Mouse (Mus musculus) liver, adult 2 months (tissue): ENCODE measurements around the gene Tmem119. TPM values are rescaled to one million over a fixed set of nuclear protein-coding genes. Genes with fewer than 3 reads are reported as not detected.

Source experiments
- DNase-seq: peaks from one replicate; pipeline ENCODE4 v3.0.0-alpha.2; 2011; ENCODE audit warnings: low read depth, low spot score; ENCODE audit errors: extremely low read depth
- H3K27ac ChIP-seq: fragments of 200-500 bp; replicated peaks from 2 replicates; pipeline ENCODE4 v1.5.1; 2012; ENCODE audit warnings: low read depth, mild to moderate bottlenecking, control low read depth, inconsistent platforms, low read length; ENCODE audit not compliant: insufficient read depth
- H3K27me3 ChIP-seq: fragments of 200-500 bp; 2 replicates; pipeline ENCODE4 v1.6.1; 2012; ENCODE audit warnings: mild to moderate bottlenecking, moderate library complexity, low read length, inconsistent platforms; ENCODE audit not compliant: control insufficient read depth, insufficient read depth
- H3K36me3 ChIP-seq: fragments of 200-500 bp; 2 replicates; pipeline ENCODE4 v1.6.1; 2012; ENCODE audit warnings: low read length, inconsistent platforms; ENCODE audit not compliant: control insufficient read depth, insufficient read depth
- H3K4me1 ChIP-seq: fragments of 200-500 bp; 2 replicates; pipeline ENCODE4 v1.6.1; 2011; ENCODE audit warnings: low read length; ENCODE audit not compliant: control insufficient read depth, insufficient read depth
- H3K4me3 ChIP-seq: fragments of 200-500 bp; 2 replicates; pipeline ENCODE4 v1.5.1; 2011; ENCODE audit warnings: low read depth, mild to moderate bottlenecking, control low read depth, low read length, moderate library complexity; ENCODE audit not compliant: insufficient read depth
- H3K79me2 ChIP-seq: fragments of 200-500 bp; 2 replicates; pipeline ENCODE4 v1.6.1; 2012; ENCODE audit warnings: inconsistent platforms, mild to moderate bottlenecking, low read length, moderate library complexity; ENCODE audit not compliant: control insufficient read depth, insufficient read depth
- H3K9ac ChIP-seq: fragments of 200-500 bp; 2 replicates; pipeline ENCODE4 v1.6.1; 2012; ENCODE audit warnings: low read depth, mild to moderate bottlenecking, control low read depth, inconsistent platforms, low read length
- CTCF ChIP-seq: fragments of 200-500 bp; IDR thresholded peaks from 2 replicates; pipeline ENCODE4 v1.5.1; 2011; ENCODE audit warnings: low read depth, low read length, control low read depth
- POLR2A ChIP-seq: fragments of 200-500 bp; IDR thresholded peaks from 2 replicates; pipeline ENCODE4 v1.6.1; 2011; ENCODE audit warnings: low read length, control low read depth; ENCODE audit not compliant: insufficient read depth; ENCODE audit errors: extremely low read depth
- WGBS: fragments of 180-500 bp; shearing (Covaris S2); methylation state at CpG from one replicate; pipeline ENCODE4 v1.1.7; 2018; 5-methylcytosine and 5-hydroxymethylcytosine counted together
- polyA plus RNA-seq: library from polyadenylated mRNA; depleted of rRNA; stranded (reverse); fragments of >200 nt; gene quantifications from 2 replicates; pipeline ENCODE4 v1.2.3, GENCODE M21; 2012
- total RNA-seq: library from RNA; depleted of rRNA; stranded (reverse); fragments of >200 nt; gene quantifications from 2 replicates; pipeline ENCODE4 v1.2.3, GENCODE M21; 2014

The Tmem119 gene
- total and polyA plus RNA-seq, 2 experiments, result 0.46 to 0.83 TPM

GRCm38 (mm10) chr5:113828481-113828880, 28.2 kb upstream of the Tmem119 start:
- no peak for DNase-seq
- Histone ChIP-seq H3K4me3 (no peak overlapping the region), H3K9ac (no peak overlapping the region), H3K27ac (no peak overlapping the region), H3K36me3 (no peaks in the 10 kb centered on the region), H3K79me2 (no peaks in the 10 kb centered on the region), H3K4me1 (no peaks in the 10 kb centered on the region), H3K27me3 (no peaks in the 10 kb centered on the region)
- TF ChIP-seq CTCF, result no peak
- TF ChIP-seq POLR2A, result no peak
- 54% methylated on average over 7 of the region's 7 CpGs for WGBS

GRCm38 (mm10) chr5:113827991-113828411, 27.7 kb upstream of the Tmem119 start:
- H3K4me1 ChIP-seq, result no peaks in the 10 kb centered on the region
- H3K27me3 ChIP-seq, result no peaks in the 10 kb centered on the region
- DNase-seq, result no peak
- TF ChIP-seq CTCF, result no peak
- TF ChIP-seq POLR2A, result no peak
- H3K9ac ChIP-seq, result no peak overlapping the region
- WGBS, result 39% methylated on average over 4 of the region's 4 CpGs
- H3K79me2 ChIP-seq, result no peaks in the 10 kb centered on the region
- H3K4me3 ChIP-seq, result no peak overlapping the region
- H3K36me3 ChIP-seq, result no peaks in the 10 kb centered on the region
- no peak overlapping the region for H3K27ac ChIP-seq

- H3K27ac ChIP-seq, result no peak overlapping the region
- H3K79me2 ChIP-seq, result no peaks in the 10 kb centered on the region
- no peaks in the 10 kb centered on the region for H3K4me1 ChIP-seq
- no peak overlapping the region for H3K9ac ChIP-seq
- H3K4me3 ChIP-seq, result no peak overlapping the region
- DNase-seq, result no peak
- H3K36me3 ChIP-seq, result no peaks in the 10 kb centered on the region
- TF ChIP-seq CTCF (no peak), POLR2A (no peak)
- WGBS, result 82% methylated on average over 4 of the region's 4 CpGs
- H3K27me3 ChIP-seq, result no peaks in the 10 kb centered on the region
Observed at GRCm38 (mm10) chr5:113826619-113827018, 26.3 kb upstream of the Tmem119 start.

- no peaks in the 10 kb centered on the region for H3K27me3 ChIP-seq
- no peaks in the 10 kb centered on the region for H3K4me1 ChIP-seq
- H3K79me2 ChIP-seq, result no peaks in the 10 kb centered on the region
- no peak overlapping the region for H3K9ac ChIP-seq
- 68% methylated on average over 7 of the region's 7 CpGs for WGBS
- no peak overlapping the region for H3K27ac ChIP-seq
- no peak for TF ChIP-seq CTCF
- no peak for TF ChIP-seq POLR2A
- no peaks in the 10 kb centered on the region for H3K36me3 ChIP-seq
- H3K4me3 ChIP-seq, result no peak overlapping the region
- DNase-seq, result no peak
Observed at GRCm38 (mm10) chr5:113825558-113825957, 25.2 kb upstream of the Tmem119 start.

GRCm38 (mm10) chr5:113824228-113824627, 23.9 kb upstream of the Tmem119 start:
- Histone ChIP-seq H3K27ac (no peak overlapping the region), H3K27me3 (no peaks in the 10 kb centered on the region), H3K79me2 (no peaks in the 10 kb centered on the region), H3K4me1 (no peaks in the 10 kb centered on the region), H3K36me3 (no peaks in the 10 kb centered on the region), H3K9ac (no peak overlapping the region), H3K4me3 (no peak overlapping the region)
- no peak for DNase-seq
- no peak for TF ChIP-seq CTCF
- TF ChIP-seq POLR2A, result no peak
- WGBS, result 72% methylated on average over 4 of the region's 4 CpGs

GRCm38 (mm10) chr5:113818572-113818971, 18.3 kb upstream of the Tmem119 start:
- Histone ChIP-seq H3K9ac (no peak overlapping the region), H3K4me3 (no peak overlapping the region), H3K79me2 (no peaks in the 10 kb centered on the region), H3K27me3 (no peaks in the 10 kb centered on the region), H3K27ac (no peak overlapping the region), H3K4me1 (no peaks in the 10 kb centered on the region), H3K36me3 (no peaks in the 10 kb centered on the region)
- 73% methylated on average over 14 of the region's 14 CpGs for WGBS
- TF ChIP-seq POLR2A (no peak), CTCF (no peak)
- DNase-seq, result no peak
